Mouse (Mus musculus) CH12F3 (cell line): ENCODE measurements around the gene Amigo2.

Experiments
- in situ Hi-C: fragments of 300-500 bp; cut with MboI; formaldehyde crosslinking; loops from 2 replicates; pipeline ENCODE4 v1.14.3; 2020; ENCODE audit warnings: low sequenced_read_pairs

Gene Amigo2

GRCm38 (mm10) chr15:97246911-97247790 lies at the start of gene Amigo2, which contains the start of gene Pced1b:
TSS of gene Amigo2 (minus strand) at chr15:97247287.
TSS of gene Pced1b (plus strand) at chr15:97247107.
- in situ Hi-C loops = loop anchor here (10.0 to 25.0 kb wide), 2 partner anchors 340 to 418 kb away; no protein-coding TSS in a partner anchor

GRCm38 (mm10) chr15:97291291-97292050 lies 44.4 kb upstream of the Amigo2 start:
- in situ Hi-C loops = no loop called here

GRCm38 (mm10) chr15:97290351-97290750 lies 43.3 kb upstream of the Amigo2 start:
- in situ Hi-C loops = no loop called here

- in situ Hi-C loops = no loop called here
Observed at GRCm38 (mm10) chr15:97289176-97289575, 42.1 kb upstream of the Amigo2 start.

- in situ Hi-C loops = no loop called here
Observed at GRCm38 (mm10) chr15:97288690-97289089, 41.6 kb upstream of the Amigo2 start.

- in situ Hi-C loops = no loop called here
Observed at GRCm38 (mm10) chr15:97287436-97288143, 40.5 kb upstream of the Amigo2 start.

GRCm38 (mm10) chr15:97286731-97287130 lies 39.6 kb upstream of the Amigo2 start:
- in situ Hi-C loops = no loop called here

GRCm38 (mm10) chr15:97285665-97286212 lies 38.7 kb upstream of the Amigo2 start:
- in situ Hi-C loops = no loop called here

- in situ Hi-C loops = no loop called here
Observed at GRCm38 (mm10) chr15:97284201-97284600, 37.1 kb upstream of the Amigo2 start.

GRCm38 (mm10) chr15:97282572-97282881 lies 35.4 kb upstream of the Amigo2 start:
- in situ Hi-C loops = no loop called here

- in situ Hi-C loops = no loop called here
Observed at GRCm38 (mm10) chr15:97281712-97282571, 34.9 kb upstream of the Amigo2 start.

- in situ Hi-C loops = no loop called here
Observed at GRCm38 (mm10) chr15:97280776-97281175, 33.7 kb upstream of the Amigo2 start.

- in situ Hi-C loops = no loop called here
Observed at GRCm38 (mm10) chr15:97280131-97280530, 33.0 kb upstream of the Amigo2 start.

GRCm38 (mm10) chr15:97278340-97278948 lies 31.4 kb upstream of the Amigo2 start:
- in situ Hi-C loops = no loop called here

GRCm38 (mm10) chr15:97277328-97277727 lies 30.2 kb upstream of the Amigo2 start:
- in situ Hi-C loops = no loop called here

GRCm38 (mm10) chr15:97276660-97277153 lies 29.6 kb upstream of the Amigo2 start:
- in situ Hi-C loops = no loop called here

GRCm38 (mm10) chr15:97275626-97276395 lies 28.7 kb upstream of the Amigo2 start:
- in situ Hi-C loops = no loop called here

- in situ Hi-C loops = no loop called here
Observed at GRCm38 (mm10) chr15:97272831-97273230, 25.7 kb upstream of the Amigo2 start.
